Mouse (Mus musculus) ES-Bruce4 (cell line): ENCODE measurements at regions not wholly inside any gene's neighbourhood (a gene's known extent, or its start where the extent isn't known, plus 50 kb on each side); places are given as distances from the start of the nearest gene placed in this dataset.

ENCODE experiments used
- CTCF ChIP-seq: IDR thresholded peaks from one replicate; pipeline ENCODE4 v1.8.1; 2011; ENCODE audit warnings: low read depth, low read length
- EP300 ChIP-seq: IDR thresholded peaks from 2 replicates; pipeline ENCODE4 v1.6.1; 2011; ENCODE audit warnings: low read depth, low read length; ENCODE audit not compliant: insufficient read depth
- POLR2A ChIP-seq: IDR thresholded peaks from one replicate; pipeline ENCODE4 v1.8.1; 2011; ENCODE audit warnings: low read length; ENCODE audit not compliant: insufficient read depth

- TF ChIP-seq CTCF (no peak), EP300 (no peak), POLR2A (no peak)
Measured at GRCm38 (mm10) chr2:169158760-169159159, 203.4 kb upstream of the Zfp64 start.
